8 mouse cellular contexts compared by ENCODE assay signal in genomic region chr1:181881532-181881931, GRCm38 (mm10). TPM values are rescaled to one million over a fixed set of nuclear protein-coding genes. Genes with fewer than 3 reads are reported as not detected.
DNase-seq lines count a peak whose midpoint lies in the region; ATAC-seq lines count a peak whose summit lies in the region.

No protein-coding gene starts in this region.

- intact Hi-C loops in left cerebral cortex, postnatal 14 days (cut with DNase I): loop anchor here (2.0 to 5.0 kb wide), 2 partner anchors 39 to 153 kb away; partner anchors contain the start of gene Lbr

- peak; percentile 82 for ATAC-seq in hindbrain, embryonic 16.5 days
- peak; percentile 82 for ATAC-seq in megakaryocyte progenitor cell, adult 5-6 weeks (replicated peaks; ENCODE audit: poor library complexity)

- H3K9ac ChIP-seq in hindbrain, embryonic 16.5 days (ENCODE audit: low read depth, low read length): no peak overlapping the region

- no peaks in the 10 kb centered on the region for H3K36me3 ChIP-seq in hindbrain, embryonic 16.5 days (ENCODE audit: control insufficient read depth, insufficient read depth, low read length)

- peak overlapping the region; percentile 18; the same call in 1 of the 2 replicates for H3K27ac ChIP-seq in hindbrain, embryonic 16.5 days (ENCODE audit: low read depth, low read length)

- no peaks in the 10 kb centered on the region for H3K27me3 ChIP-seq in hindbrain, embryonic 16.5 days (replicated peaks; ENCODE audit: control insufficient read depth, insufficient read depth, low read length)

- DNase-seq in adrenal gland, adult (ENCODE audit: inconsistent age in 2 of 2, low spot score in 1 of 2): peak; percentile 37 to 75
- DNase-seq in adrenal gland, postnatal 4 days (ENCODE audit: low spot score in 2 of 2): no peak
- peak; percentile 52 for DNase-seq in cerebellum, adult 8-10 months
- peak; percentile 51 for DNase-seq in gastrocnemius, adult 18-20 months (ENCODE audit: low spot score)
- peak; percentile 25 to 50 for DNase-seq in left cerebral cortex, postnatal 14 days (ENCODE audit: low spot score in 2 of 2)
- DNase-seq in right cerebral cortex, postnatal 4 days: peak; percentile 66

- peaks cover 4% of the 10 kb centered on the region for H3K4me1 ChIP-seq in hindbrain, embryonic 16.5 days (ENCODE audit: control insufficient read depth, insufficient read depth, low read depth, low read length)

- no peak overlapping the region for H3K4me2 ChIP-seq in hindbrain, embryonic 16.5 days (ENCODE audit: low read length)

- H3K4me3 ChIP-seq in hindbrain, embryonic 16.5 days (ENCODE audit: low read length): no peak overlapping the region

- WGBS in hindbrain, embryonic 16.5 days: 26% methylated on average over 8 of the region's 8 CpGs

- H3K9me3 ChIP-seq in hindbrain, embryonic 16.5 days (ENCODE audit: control insufficient read depth, low read length): no peaks in the 10 kb centered on the region

RNA-seq across cellular contexts. Expression of gene Lbr, which starts 38.7 kb away (rescaled TPM):
- 10 to 100 TPM; 48.8 to 57.6 TPM for total RNA-seq in adrenal gland, postnatal 4 days (2021)
- total RNA-seq in gastrocnemius, adult 18-20 months (2021): 10 to 100 TPM; 20.7 to 24.4 TPM
- 27.7 and 30.9 TPM in 2 replicates for polyA plus RNA-seq in hindbrain, embryonic 16.5 days (2015; fragmentation: Nextera tagmentation; extraction: Ambion mirVana)
- total RNA-seq in left cerebral cortex, postnatal 14 days (2021): 10 to 100 TPM in 1 of 2 experiments, 1 to 10 TPM in 1; 9.6 to 14.2 TPM
- 243 and 247 TPM in 2 replicates for total RNA-seq in megakaryocyte progenitor cell, adult 5-6 weeks (2015)
- total RNA-seq in megakaryocyte progenitor cell, adult 5-6 weeks (2017): 206 and 228 TPM in 2 replicates

Comparison
In these comparisons a context has a peak if more than half of its experiments do, and no peak if none do; other contexts are left out.
1. DNase-seq: peak in adrenal gland, adult (2 of 2), cerebellum, adult 8-10 months (single experiment), gastrocnemius, adult 18-20 months (single experiment), left cerebral cortex, postnatal 14 days (2 of 2) and right cerebral cortex, postnatal 4 days (single experiment); none in adrenal gland, postnatal 4 days (0 of 2).